Mouse (Mus musculus) liver, adult 2 months (tissue): Measurements from ENCODE around the gene Rps19.

Experiments
- CTCF ChIP-seq: fragments of 200-500 bp; IDR thresholded peaks from 2 replicates; pipeline ENCODE4 v1.5.1; 2011; ENCODE audit warnings: low read depth, low read length, control low read depth
- POLR2A ChIP-seq: fragments of 200-500 bp; IDR thresholded peaks from 2 replicates; pipeline ENCODE4 v1.6.1; 2011; ENCODE audit warnings: low read length, control low read depth; ENCODE audit not compliant: insufficient read depth; ENCODE audit errors: extremely low read depth

GRCm38 (mm10) chr7:24904936-24905335 is 20.8 kb downstream of the Rps19 start:
- TF ChIP-seq CTCF = peak; percentile 76
- TF ChIP-seq POLR2A = no peak
